Mouse (Mus musculus): Measurements from ENCODE around the gene Cdca3. TPM values are rescaled to one million over a fixed set of nuclear protein-coding genes. Genes with fewer than 3 reads are reported as not detected.

The Cdca3 gene
- polyA plus RNA-seq, 1 experiment from 2014 or later = 153 TPM

DNA sequence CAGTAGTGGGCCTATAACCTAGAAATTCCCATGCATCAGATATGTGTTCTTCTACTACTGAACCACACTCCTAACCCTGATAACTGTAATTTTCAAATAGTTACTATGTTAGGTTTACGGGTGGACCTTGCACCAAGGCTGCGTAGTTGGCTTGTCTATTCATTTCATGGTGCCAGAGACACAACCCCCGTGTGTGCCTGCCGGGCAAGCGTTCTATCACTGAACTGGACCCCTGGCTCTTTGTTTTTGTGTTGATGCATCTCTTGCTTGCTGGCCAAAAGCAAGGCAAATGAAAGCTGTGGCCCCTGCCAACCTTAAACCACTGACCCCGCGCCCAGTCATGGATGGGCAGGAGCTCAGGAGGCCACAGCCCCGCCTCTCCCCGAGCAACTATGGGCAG is 52.5 kb downstream of the Cdca3 start:
- H3K9me3 ChIP-seq (replicated peaks; ENCODE audit: control insufficient read depth, low read length) = no peaks in the 10 kb centered on the region
- 90% methylated on average over 9 of the region's 9 CpGs for WGBS (ENCODE audit: insufficient replicate concordance)
- H3K27me3 ChIP-seq (ENCODE audit: control insufficient read depth, insufficient read depth, low read length) = no peaks in the 10 kb centered on the region
- H3K4me2 ChIP-seq = no peak overlapping the region
- H3K4me1 ChIP-seq (ENCODE audit: control insufficient read depth, insufficient read depth, low read length) = no peaks in the 10 kb centered on the region
- no peak overlapping the region for H3K4me3 ChIP-seq (ENCODE audit: low read depth, low read length)
- H3K27ac ChIP-seq (ENCODE audit: low read depth, low read length) = no peak overlapping the region
- H3K36me3 ChIP-seq (ENCODE audit: control insufficient read depth, insufficient read depth, low read length) = no peaks in the 10 kb centered on the region
- ATAC-seq (replicated peaks; ENCODE audit: insufficient number of reproducible peaks, low FRiP score, low TSS enrichment) = no peak
- H3K9ac ChIP-seq (ENCODE audit: low read depth, low read length) = no peak overlapping the region

Other genes with a start within 250 kb of the Cdca3 start
- gene C1s2, start 193.5 kb upstream of the Cdca3 start, polyA plus RNA-seq (2014; fragmentation: Nextera tagmentation; extraction: Ambion mirVana) = not detected in 2 replicates
- gene Lpcat3, start 166.5 kb upstream of the Cdca3 start, polyA plus RNA-seq (2014; fragmentation: Nextera tagmentation; extraction: Ambion mirVana) = 35.5 and 41.1 TPM in 2 replicates
- gene Emg1, start 117.4 kb upstream of the Cdca3 start, polyA plus RNA-seq (2014; fragmentation: Nextera tagmentation; extraction: Ambion mirVana) = 139 and 148 TPM in 2 replicates
- gene Phb2, start 117.2 kb upstream of the Cdca3 start, polyA plus RNA-seq (2014; fragmentation: Nextera tagmentation; extraction: Ambion mirVana) = 335 and 336 TPM in 2 replicates
- gene Ptpn6, start 90.8 kb upstream of the Cdca3 start, polyA plus RNA-seq (2014; fragmentation: Nextera tagmentation; extraction: Ambion mirVana) = 4.8 and 6.9 TPM in 2 replicates
- 352 and 380 TPM in 2 replicates for gene Grcc10, start 88.2 kb upstream of the Cdca3 start, polyA plus RNA-seq (2014; fragmentation: Nextera tagmentation; extraction: Ambion mirVana)
- gene Gm45234, start 73.5 kb upstream of the Cdca3 start, polyA plus RNA-seq (2014; fragmentation: Nextera tagmentation; extraction: Ambion mirVana) = not detected in 2 replicates
- gene Atn1, start 73.0 kb upstream of the Cdca3 start, polyA plus RNA-seq (2014; fragmentation: Nextera tagmentation; extraction: Ambion mirVana) = 7.4 and 9.5 TPM in 2 replicates
- 5.3 TPM in 2 replicates for gene Eno2, start 59.9 kb upstream of the Cdca3 start, polyA plus RNA-seq (2014; fragmentation: Nextera tagmentation; extraction: Ambion mirVana)
- gene Lrrc23, start 49.8 kb upstream of the Cdca3 start, polyA plus RNA-seq (2014; fragmentation: Nextera tagmentation; extraction: Ambion mirVana) = not detected in 2 replicates
- gene Spsb2, start 20.9 kb upstream of the Cdca3 start, polyA plus RNA-seq (2014; fragmentation: Nextera tagmentation; extraction: Ambion mirVana) = 4.5 and 6.6 TPM in 2 replicates
- gene Tpi1, start 15.3 kb upstream of the Cdca3 start, polyA plus RNA-seq (2014; fragmentation: Nextera tagmentation; extraction: Ambion mirVana) = 1,419 and 1,543 TPM in 2 replicates
- gene Usp5, start 63 bp upstream of the Cdca3 start, polyA plus RNA-seq (2014; fragmentation: Nextera tagmentation; extraction: Ambion mirVana) = 87.3 and 98.3 TPM in 2 replicates
- 5.4 and 6.6 TPM in 2 replicates for gene Gnb3, start 10.7 kb downstream of the Cdca3 start, polyA plus RNA-seq (2014; fragmentation: Nextera tagmentation; extraction: Ambion mirVana)
- 13.8 and 15.8 TPM in 2 replicates for gene P3h3, start 28.2 kb downstream of the Cdca3 start, polyA plus RNA-seq (2014; fragmentation: Nextera tagmentation; extraction: Ambion mirVana)
- 0.69 and 0.80 TPM in 2 replicates for gene Gpr162, start 34.4 kb downstream of the Cdca3 start, polyA plus RNA-seq (2014; fragmentation: Nextera tagmentation; extraction: Ambion mirVana)
- not detected in 2 replicates for gene Cd4, start 58.7 kb downstream of the Cdca3 start, polyA plus RNA-seq (2014; fragmentation: Nextera tagmentation; extraction: Ambion mirVana)
- gene Lag3, start 82.2 kb downstream of the Cdca3 start, polyA plus RNA-seq (2014; fragmentation: Nextera tagmentation; extraction: Ambion mirVana) = 1.1 and 1.3 TPM in 2 replicates
- gene Ptms, start 90.6 kb downstream of the Cdca3 start, polyA plus RNA-seq (2014; fragmentation: Nextera tagmentation; extraction: Ambion mirVana) = 138 and 158 TPM in 2 replicates
- gene Mlf2, start 101.8 kb downstream of the Cdca3 start, polyA plus RNA-seq (2014; fragmentation: Nextera tagmentation; extraction: Ambion mirVana) = 326 and 347 TPM in 2 replicates
- 134 and 142 TPM in 2 replicates for gene Cops7a, start 136.0 kb downstream of the Cdca3 start, polyA plus RNA-seq (2014; fragmentation: Nextera tagmentation; extraction: Ambion mirVana)
- 0.41 TPM in 1 of 2 replicates, not detected in the other for gene Pianp, start 167.1 kb downstream of the Cdca3 start, polyA plus RNA-seq (2014; fragmentation: Nextera tagmentation; extraction: Ambion mirVana)
- gene Zfp384, start 179.6 kb downstream of the Cdca3 start, polyA plus RNA-seq (2014; fragmentation: Nextera tagmentation; extraction: Ambion mirVana) = 7.1 and 9.9 TPM in 2 replicates
- gene Ing4, start 210.2 kb downstream of the Cdca3 start, polyA plus RNA-seq (2014; fragmentation: Nextera tagmentation; extraction: Ambion mirVana) = 66.6 and 80.5 TPM in 2 replicates
- 8.3 TPM in 2 replicates for gene Acrbp, start 220.1 kb downstream of the Cdca3 start, polyA plus RNA-seq (2014; fragmentation: Nextera tagmentation; extraction: Ambion mirVana)
- 0.27 TPM in 1 of 2 replicates, not detected in the other for gene Lpar5, start 238.4 kb downstream of the Cdca3 start, polyA plus RNA-seq (2014; fragmentation: Nextera tagmentation; extraction: Ambion mirVana)